Mouse (Mus musculus) ES-E14 (cell line): ENCODE data around the gene Vmn2r4.

Experiments used
- CHD2 ChIP-seq: IDR thresholded peaks from 2 replicates; pipeline ENCODE4 v1.6.1; 2014; ENCODE audit warnings: mild to moderate bottlenecking, low read depth, low read length, inconsistent platforms
- HCFC1 ChIP-seq: IDR thresholded peaks from 2 replicates; pipeline ENCODE4 v1.6.1; 2012; ENCODE audit warnings: low read length, inconsistent platforms, borderline replicate concordance; ENCODE audit not compliant: insufficient read depth
- MAFK ChIP-seq: IDR thresholded peaks from 2 replicates; pipeline ENCODE4 v1.6.1; 2014; ENCODE audit warnings: mild to moderate bottlenecking, low read depth, low read length, inconsistent platforms; ENCODE audit not compliant: insufficient read depth
- ZNF384 ChIP-seq: IDR thresholded peaks from 2 replicates; pipeline ENCODE4 v1.6.1; 2012; ENCODE audit warnings: low read depth, low read length, inconsistent platforms

DNA sequence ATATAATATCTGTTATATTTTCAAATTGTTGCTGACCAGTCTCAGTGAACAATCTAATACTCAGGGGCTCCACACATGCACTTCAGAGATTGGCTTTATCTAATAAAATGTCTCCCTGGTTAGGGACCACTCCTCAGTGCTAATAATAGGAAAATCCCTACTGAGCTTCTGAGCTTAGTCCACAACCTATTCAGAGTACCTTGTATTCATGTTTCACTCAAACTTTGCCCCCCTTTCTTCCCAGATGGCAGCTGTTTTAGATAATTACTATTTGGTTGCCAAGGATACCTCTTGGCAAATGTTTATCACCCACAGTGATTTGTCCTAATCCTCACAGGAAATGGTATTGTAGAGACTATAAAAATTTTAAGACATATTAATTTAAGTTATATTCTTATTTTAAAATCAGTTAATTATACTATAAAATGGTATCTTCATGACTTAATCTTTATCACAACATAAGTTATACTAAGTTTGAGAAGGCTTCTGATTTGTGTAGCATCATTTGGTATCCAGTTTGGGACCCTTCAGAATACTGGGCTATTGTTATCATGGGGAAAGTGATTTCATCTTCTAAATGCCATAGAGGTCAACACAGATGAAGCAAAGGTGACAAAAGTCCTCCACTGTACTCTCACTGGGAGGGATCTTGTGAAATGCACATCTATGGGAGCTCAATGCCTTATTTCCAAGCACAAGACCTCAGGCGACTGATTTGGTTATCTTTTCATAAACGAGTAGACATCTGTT lies 55.7 kb downstream of the Vmn2r4 start:
- TF ChIP-seq HCFC1 (no peak), MAFK (no peak), ZNF384 (no peak), CHD2 (no peak)
